Mouse (Mus musculus) gastrocnemius, postnatal 36 days (tissue): ENCODE data around the gene Gm10277. TPM values are rescaled to one million over a fixed set of nuclear protein-coding genes. Genes with fewer than 3 reads are reported as not detected.

ENCODE experiments used
- total RNA-seq, 2 experiments: library from RNA; stranded (reverse); gene quantifications; 2 replicates each; pipeline ENCODE4 v1.2.3; 2021

Gene Gm10277
- total RNA-seq, 2 experiments from 2014 or later = not detected

Other genes starting within 250 kb of the Gm10277 start
- gene Taok1, start 179.9 kb downstream of the Gm10277 start, total RNA-seq = 10 to 100 TPM; 33.7 to 36.4 TPM
- gene Nufip2, start 101.6 kb downstream of the Gm10277 start, total RNA-seq = 10 to 100 TPM; 31.2 to 35.4 TPM
- gene Cryba1, start 62.5 kb downstream of the Gm10277 start, total RNA-seq = not detected
- 100 to 1,000 TPM; 331 to 334 TPM for gene Myo18a, start 24.5 kb downstream of the Gm10277 start, total RNA-seq
- gene Pipox, start 106.3 kb upstream of the Gm10277 start, total RNA-seq = not detected
- gene Sez6, start 143.1 kb upstream of the Gm10277 start, total RNA-seq = under 1 TPM in 1 of 2 experiments, not detected in 1; 0.10 TPM
- 10 to 100 TPM; 10.7 to 14.1 TPM for gene Phf12, start 195.0 kb upstream of the Gm10277 start, total RNA-seq
- 1 to 10 TPM in 1 of 2 experiments, under 1 TPM in 1; 0.94 to 1.9 TPM for gene Dhrs13, start 244.5 kb upstream of the Gm10277 start, total RNA-seq